Mouse (Mus musculus) heart, postnatal 0 days (tissue): ENCODE results near the gene Agap1.

Experiments used
- CTCF ChIP-seq: IDR thresholded peaks from 2 replicates; pipeline ENCODE4 v1.5.1; 2016; ENCODE audit warnings: antibody characterized with exemption, control low read depth, low read depth
- EP300 ChIP-seq: IDR thresholded peaks from 2 replicates; pipeline ENCODE4 v1.6.1; 2016; ENCODE audit warnings: antibody characterized with exemption, low read depth

DNA sequence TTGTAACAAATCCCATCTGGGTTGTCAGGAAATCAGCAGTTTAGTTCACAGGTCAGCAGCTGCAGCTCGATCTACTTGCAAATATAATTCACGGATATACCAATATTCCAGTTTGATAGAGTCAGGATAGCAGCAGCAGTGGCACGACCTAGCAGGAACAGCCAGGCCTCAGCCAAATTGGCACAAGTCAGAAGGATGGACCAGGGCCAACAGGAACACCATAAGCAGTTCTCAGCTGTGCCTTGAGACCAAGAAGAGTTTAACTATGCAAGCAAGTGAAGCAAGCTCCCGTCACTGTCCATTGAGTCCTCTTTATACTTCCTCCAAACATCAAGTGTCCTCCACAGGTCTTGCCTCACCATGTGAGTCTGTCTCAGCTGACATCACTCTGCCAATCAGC lies 33.2 kb upstream of the Agap1 start:
- TF ChIP-seq CTCF (no peak), EP300 (no peak)
